Mouse (Mus musculus) CH12.LX (cell line): ENCODE measurements around the gene Rxylt1. TPM values are rescaled to one million over a fixed set of nuclear protein-coding genes. Genes with fewer than 3 reads are reported as not detected.

Experiments
- DNase-seq: peaks from one replicate; pipeline ENCODE4 v3.0.0-alpha.2; 2013; ENCODE audit errors: extremely low read depth
- H3K27ac ChIP-seq: 2 replicates; pipeline ENCODE4 v1.5.1; 2012; ENCODE audit warnings: low read depth, mild to moderate bottlenecking, control low read depth, moderate library complexity; ENCODE audit not compliant: insufficient read depth
- H3K27me3 ChIP-seq: replicated peaks from 2 replicates; pipeline ENCODE3; 2012; ENCODE audit warnings: inconsistent platforms
- H3K36me3 ChIP-seq, 2 experiments: replicated peaks in 1 of 2; 2 replicates each; pipeline versions ENCODE3 to v1.6.1; 2012; ENCODE audit warnings: inconsistent platforms in 1 of 2, low read length in 1 of 2, mild to moderate bottlenecking in 1 of 2, mixed read lengths in 1 of 2, moderate library complexity in 1 of 2; ENCODE audit not compliant: control insufficient read depth in 1 of 2, insufficient read depth in 1 of 2
- H3K4me1 ChIP-seq, 2 experiments: 2 replicates each; pipeline ENCODE4 v1.6.1; 2012; ENCODE audit warnings: inconsistent platforms in 1 of 2, moderate library complexity in 1 of 2; ENCODE audit not compliant: insufficient read depth in 2 of 2, control insufficient read depth in 1 of 2
- H3K4me2 ChIP-seq: 2 replicates; pipeline ENCODE4 v1.6.1; 2012; ENCODE audit warnings: low read depth, mild to moderate bottlenecking, control low read depth; ENCODE audit not compliant: poor library complexity, insufficient read depth, severe bottlenecking
- H3K4me3 ChIP-seq, 3 experiments: fragments of 150-350 bp in 1 of 3; sonication (generic) in 1 of 3; replicated peaks in 1 of 3; 2 replicates each; pipeline versions ENCODE3 to v1.5.1; 2011 to 2012; ENCODE audit warnings: low read depth in 2 of 3, low read length in 2 of 3, mild to moderate bottlenecking in 2 of 3, moderate library complexity in 2 of 3, control low read depth in 1 of 3, improper control_type of control experiment in 1 of 3, inconsistent platforms in 1 of 3, mixed read lengths in 1 of 3; ENCODE audit not compliant: poor library complexity in 1 of 3
- H3K79me2 ChIP-seq: replicated peaks from 2 replicates; pipeline ENCODE4 v1.6.1; 2012; ENCODE audit warnings: mild to moderate bottlenecking, moderate library complexity; ENCODE audit not compliant: control insufficient read depth, poor library complexity, insufficient read depth, severe bottlenecking; ENCODE audit errors: extremely low read depth
- H3K9ac ChIP-seq: 2 replicates; pipeline ENCODE4 v1.6.1; 2012; ENCODE audit warnings: low read depth, mild to moderate bottlenecking, control low read depth, moderate library complexity; ENCODE audit not compliant: insufficient read depth
- H3K9me3 ChIP-seq: replicated peaks from 2 replicates; pipeline ENCODE3; 2012; ENCODE audit warnings: low read length, inconsistent platforms, mixed read lengths
- CTCF ChIP-seq, 2 experiments: IDR thresholded peaks in 1 of 2; conservative IDR thresholded peaks in 1 of 2; 2 replicates each; pipeline ENCODE4 v1.5.1; 2011 to 2012; ENCODE audit warnings: low read depth in 2 of 2, low read length in 2 of 2, improper control_type of control experiment in 1 of 2, inconsistent platforms in 1 of 2, mild to moderate bottlenecking in 1 of 2, moderate library complexity in 1 of 2
- EP300 ChIP-seq: IDR thresholded peaks from 2 replicates; pipeline ENCODE4 v1.6.1; 2011; ENCODE audit warnings: low read length, improper control_type of control experiment
- GABPA ChIP-seq: IDR thresholded peaks from 2 replicates; pipeline ENCODE4 v1.6.1; 2012; ENCODE audit warnings: low read depth, low read length, improper control_type of control experiment, inconsistent platforms; ENCODE audit not compliant: insufficient replicate concordance
- HCFC1 ChIP-seq: IDR thresholded peaks from 2 replicates; pipeline ENCODE4 v1.6.1; 2012; ENCODE audit warnings: low read depth, mild to moderate bottlenecking, inconsistent platforms, low read length, improper control_type of control experiment
- JUND ChIP-seq: conservative IDR thresholded peaks from 2 replicates; pipeline ENCODE4 v1.6.1; 2011; ENCODE audit warnings: low read depth, low read length, improper control_type of control experiment
- MAX ChIP-seq: IDR thresholded peaks from 2 replicates; pipeline ENCODE4 v1.6.1; 2011; ENCODE audit warnings: low read length, improper control_type of control experiment
- MEF2A ChIP-seq: IDR thresholded peaks from 2 replicates; pipeline ENCODE4 v1.6.1; 2014; ENCODE audit warnings: low read depth, mild to moderate bottlenecking, inconsistent platforms, low read length, improper control_type of control experiment, borderline replicate concordance
- NELFE ChIP-seq: IDR thresholded peaks from 2 replicates; pipeline ENCODE4 v1.6.1; 2011; ENCODE audit warnings: low read depth, low read length, improper control_type of control experiment
- NRF1 ChIP-seq: IDR thresholded peaks from 2 replicates; pipeline ENCODE4 v1.6.1; 2014; ENCODE audit warnings: low read depth, mild to moderate bottlenecking, inconsistent platforms, low read length, improper control_type of control experiment, moderate library complexity
- PAX5 ChIP-seq: IDR thresholded peaks from 2 replicates; pipeline ENCODE4 v1.6.1; 2012; ENCODE audit warnings: low read length, inconsistent platforms, mixed read lengths
- POLR2A ChIP-seq: IDR thresholded peaks from 2 replicates; pipeline ENCODE4 v1.6.1; 2011; ENCODE audit warnings: low read depth, mild to moderate bottlenecking, improper control_type of control experiment, low read length
- RAD21 ChIP-seq: IDR thresholded peaks from 2 replicates; pipeline ENCODE4 v1.6.1; 2011; ENCODE audit warnings: low read depth, mild to moderate bottlenecking, low read length, improper control_type of control experiment, moderate library complexity
- UBTF ChIP-seq: IDR thresholded peaks from 2 replicates; pipeline ENCODE4 v1.6.1; 2012; ENCODE audit warnings: low read depth, mild to moderate bottlenecking, inconsistent platforms, low read length, improper control_type of control experiment, moderate library complexity
- USF1 ChIP-seq: IDR thresholded peaks from 2 replicates; pipeline ENCODE4 v1.6.1; 2014; ENCODE audit warnings: low read depth, mild to moderate bottlenecking, inconsistent platforms, low read length, improper control_type of control experiment
- USF2 ChIP-seq: conservative IDR thresholded peaks from 2 replicates; pipeline ENCODE4 v1.6.1; 2011; ENCODE audit warnings: low read depth, low read length, improper control_type of control experiment
- ZC3H11A ChIP-seq: IDR thresholded peaks from 2 replicates; pipeline ENCODE4 v1.6.1; 2012; ENCODE audit warnings: low read depth, mild to moderate bottlenecking, inconsistent platforms, low read length, improper control_type of control experiment
- ZKSCAN1 ChIP-seq: IDR thresholded peaks from 2 replicates; pipeline ENCODE4 v1.6.1; 2012; ENCODE audit warnings: low read depth, inconsistent platforms, low read length, improper control_type of control experiment, borderline replicate concordance
- dilution Hi-C: fragments of 300-500 bp; cut with MboI; formaldehyde crosslinking; loops from 2 replicates; pipeline ENCODE4 v1.14.3; 2020; ENCODE audit warnings: low sequenced_read_pairs; ENCODE audit not compliant: extremely low pct_unique_long_range_greater_than_20kb, extremely low pct_ligation_motif_present
- in situ Hi-C: fragments of 300-500 bp; cut with MboI; formaldehyde crosslinking; loops from 3 replicates; pipeline ENCODE4 v1.14.3; 2019; ENCODE audit warnings: low sequenced_read_pairs, low pct_ligation_motif_present, low pct_unique_long_range_greater_than_20kb, mixed read lengths
- polyA plus RNA-seq: library from polyadenylated mRNA; unstranded; fragments of >175 nt; gene quantifications from 2 replicates; pipeline ENCODE4 v1.2.1, GENCODE M21; 2012; ENCODE audit warnings: low read depth; ENCODE audit not compliant: insufficient read length
- total RNA-seq, 2 experiments: library from RNA; depleted of rRNA; stranded (reverse); fragments of 300-350 nt in 1 of 2; fragments of >200 nt in 1 of 2; gene quantifications; 2 replicates each; pipeline ENCODE4 v1.2.3; 2012 to 2014

Gene Rxylt1
- total and polyA plus RNA-seq, 3 experiments = 19.5 to 78.0 (median 57.4) TPM

DNA sequence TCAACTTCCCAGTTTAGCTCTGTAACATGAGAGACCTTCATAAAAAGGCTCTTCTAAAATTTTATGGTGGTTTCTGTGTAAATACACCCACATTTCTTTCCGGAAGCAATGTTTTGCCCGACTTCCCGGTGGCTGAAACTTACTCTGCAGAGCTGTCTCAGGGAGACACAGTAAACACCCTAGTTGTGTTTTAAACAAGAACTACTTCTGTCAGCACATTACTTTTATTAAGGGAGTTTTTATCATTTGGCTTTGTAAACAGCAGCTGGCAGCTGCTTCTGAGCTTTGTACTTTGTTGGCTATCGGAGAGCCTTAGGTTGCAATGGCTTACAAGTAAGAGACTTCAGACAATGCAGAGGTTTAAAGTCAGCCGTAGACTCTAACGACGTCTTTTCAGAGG lies 67.4 kb downstream of the Rxylt1 start:
- H3K27ac ChIP-seq = no peak overlapping the region
- no peak overlapping the region for H3K9ac ChIP-seq
- no peaks in the 10 kb centered on the region for H3K27me3 ChIP-seq
- DNase-seq = no peak
- no peaks in the 10 kb centered on the region for H3K79me2 ChIP-seq
- peaks cover 0 to 5% of the 10 kb centered on the region in 2 experiments; a peak in 1 of 4 replicates for H3K4me1 ChIP-seq
- H3K4me3 ChIP-seq = no peak overlapping the region
- no peak overlapping the region for H3K4me2 ChIP-seq
- dilution Hi-C loops (no loop called here), in situ Hi-C loops (no loop called here)
- no peak for TF ChIP-seq USF1
- TF ChIP-seq MEF2A = no peak
- TF ChIP-seq ZC3H11A = no peak
- TF ChIP-seq ZKSCAN1 = no peak
- no peak for TF ChIP-seq GABPA
- TF ChIP-seq NELFE = no peak
- TF ChIP-seq UBTF = no peak
- TF ChIP-seq CTCF (conservative IDR thresholded peaks at IDR 0.05 in 1 of 2, IDR thresholded peaks at IDR 0.05 in 1 of 2; ENCODE audit: low read depth in 2 of 2, low read length in 2 of 2) = no peak
- TF ChIP-seq USF2 = no peak
- no peak for TF ChIP-seq HCFC1
- TF ChIP-seq PAX5 = no peak
- no peak for TF ChIP-seq JUND
- TF ChIP-seq EP300 = no peak
- TF ChIP-seq NRF1 = no peak
- no peak for TF ChIP-seq RAD21
- TF ChIP-seq MAX = no peak
- TF ChIP-seq POLR2A = no peak
- no peaks in the 10 kb centered on the region for H3K36me3 ChIP-seq
- H3K9me3 ChIP-seq = no peaks in the 10 kb centered on the region

Other genes starting within 250 kb of the Rxylt1 start
- gene Srgap1, start 50.1 kb downstream of the Rxylt1 start, total RNA-seq (2012; rRNA removed) = not detected in 2 replicates
- not detected in 2 replicates for gene Srgap1, start 50.1 kb downstream of the Rxylt1 start, total RNA-seq (2014; rRNA removed)
- not detected in 2 replicates for gene Srgap1, start 50.1 kb downstream of the Rxylt1 start, polyA plus RNA-seq